Mouse (Mus musculus): ENCODE measurements around the gene Trmt1.

DNA sequence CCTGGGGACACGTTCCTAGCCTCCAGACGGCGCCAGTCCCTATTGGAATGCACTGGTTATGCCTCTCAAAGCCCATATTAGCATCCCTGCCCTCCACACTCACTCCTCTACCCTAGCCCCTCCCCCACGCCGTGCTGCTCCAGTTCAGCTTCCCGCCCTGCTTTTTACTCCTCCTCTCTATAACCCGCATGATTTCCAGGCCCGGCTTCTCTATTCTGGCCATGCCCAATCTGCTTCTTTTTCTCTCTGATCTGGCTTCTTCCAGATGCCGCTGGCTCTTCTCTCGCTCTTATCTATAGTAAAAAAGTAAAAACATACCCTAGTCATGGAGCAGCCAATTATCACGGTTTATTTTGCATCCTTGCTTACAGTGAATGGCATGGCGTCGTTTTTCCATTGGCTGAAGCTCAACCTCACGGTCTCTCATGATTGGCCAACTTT, 38.6 kb upstream of the Trmt1 start:
- TF ChIP-seq POLR2A (IDR thresholded peaks at IDR 0.05; ENCODE audit: borderline replicate concordance, extremely low read depth, low read depth, low read length) = no peak
- TF ChIP-seq CTCF (IDR thresholded peaks at IDR 0.05; ENCODE audit: insufficient read depth, low read length) = 0 out of 2 replicates have a peak, but pooled peaks have one; percentile 12

Measured in lung, adult 2 months (tissue).